Mouse (Mus musculus): ENCODE measurements around the gene Gngt2.

DNA sequence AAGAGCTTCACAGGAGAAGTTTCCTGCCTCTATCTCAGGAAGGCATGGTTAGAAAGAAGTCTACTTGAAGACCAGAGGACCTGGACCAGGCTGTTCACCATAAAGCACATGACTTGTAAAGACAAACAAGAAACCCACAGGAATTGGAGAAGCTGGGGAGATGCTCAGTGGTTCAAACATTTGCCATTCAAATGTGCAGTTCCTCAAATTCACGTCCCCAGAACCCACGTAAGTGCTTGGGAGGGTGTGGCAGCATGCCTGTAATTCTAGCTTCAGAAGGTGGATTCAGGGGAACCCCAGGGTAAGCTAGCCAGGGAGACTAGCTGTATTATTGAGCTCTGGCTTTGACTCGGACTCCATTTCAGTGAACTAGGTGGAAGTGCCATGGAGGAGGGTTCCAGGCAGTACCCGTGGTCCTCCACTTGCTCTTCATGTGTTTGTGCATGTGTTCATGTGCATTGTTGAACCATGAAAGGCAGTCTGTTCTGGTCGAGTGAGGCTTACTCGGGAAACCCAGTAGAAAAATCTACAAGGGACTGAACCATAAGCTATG, 33.0 kb downstream of the Gngt2 start:
- TF ChIP-seq POLR2A (IDR thresholded peaks at IDR 0.05; ENCODE audit: low read depth, low read length) (no peak), CTCF (IDR thresholded peaks at IDR 0.05; ENCODE audit: extremely low read depth, insufficient read length, insufficient replicate concordance, low read depth, low read length) (no peak)

Data from small intestine, adult 2 months (tissue).